Mouse (Mus musculus): ENCODE measurements around the gene Eomes. TPM values are rescaled to one million over a fixed set of nuclear protein-coding genes. Genes with fewer than 3 reads are reported as not detected.
A peak's percentile ranks its signal among the peaks of the same experiment; 100 is the strongest.

Gene Eomes
- polyA plus RNA-seq (2012; rRNA removed), result 0.09 and 0.10 TPM in 2 replicates

DNA sequence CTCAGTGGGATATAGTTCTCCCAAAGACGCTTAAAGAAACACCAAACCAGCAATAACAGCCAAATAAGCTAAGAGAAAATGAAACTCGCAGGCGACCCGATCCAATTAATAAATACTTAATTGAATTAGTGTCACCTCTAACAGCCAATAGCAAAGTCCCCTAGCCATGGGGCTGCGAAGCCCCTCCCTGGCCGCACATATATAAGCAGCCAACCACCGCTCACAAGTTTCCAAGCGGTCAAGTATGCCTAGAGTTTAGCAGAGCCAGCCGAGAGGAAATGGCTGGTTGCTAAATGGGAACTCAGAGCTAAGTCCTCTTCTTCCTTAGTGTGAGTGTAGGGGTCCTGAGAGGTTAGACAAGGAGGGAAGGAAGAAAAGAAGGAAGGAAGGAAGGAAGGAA lies at the start of gene Eomes:
Gene Eomes, plus strand, starts transcription at position 252 of the 400 bp plus-strand sequence.
- no peaks in the 10 kb centered on the region for H3K36me3 ChIP-seq (ENCODE audit: control insufficient read depth, insufficient read depth, low read length)
- H3K4me3 ChIP-seq (ENCODE audit: control insufficient read depth, low read depth, low read length), result peak within 1 kb of the TSS; percentile 50
- no peak for TF ChIP-seq POLR2A (IDR thresholded peaks at IDR 0.05; ENCODE audit: control insufficient read depth, low read depth, low read length)
- H3K4me1 ChIP-seq (ENCODE audit: control insufficient read depth, insufficient read depth, low read length), result peaks cover 18% of the 10 kb centered on the region
- no peak within 1 kb of the TSS for H3K27ac ChIP-seq (ENCODE audit: control insufficient read depth, insufficient read depth, low read depth, low read length)
- H3K27me3 ChIP-seq (ENCODE audit: control insufficient read depth, insufficient read depth, low read length), result peaks cover 9% of the 10 kb centered on the region

DNA sequence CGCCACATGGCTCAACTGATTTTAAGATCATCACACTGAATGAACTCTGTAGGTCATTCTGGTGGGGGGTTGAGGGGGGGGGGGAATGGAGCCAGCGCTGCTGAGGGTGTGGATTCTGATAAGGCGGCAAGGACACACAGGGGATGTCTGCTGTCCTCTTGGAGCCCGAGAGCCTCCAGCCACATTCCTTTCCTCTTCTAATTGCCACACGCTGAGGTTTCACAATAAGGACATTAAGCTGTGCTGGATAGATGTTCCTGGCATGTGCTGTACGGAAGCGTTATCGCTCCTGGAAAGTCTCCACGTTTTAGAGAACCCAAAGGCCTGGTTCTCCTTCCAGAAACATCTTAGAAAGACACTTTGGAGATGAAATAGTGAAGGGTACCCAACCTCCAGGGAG lies 33.2 kb upstream of the Eomes start:
- H3K4me3 ChIP-seq (ENCODE audit: control insufficient read depth, low read depth, low read length), result no peak overlapping the region
- no peaks in the 10 kb centered on the region for H3K27me3 ChIP-seq (ENCODE audit: control insufficient read depth, insufficient read depth, low read length)
- H3K27ac ChIP-seq (ENCODE audit: control insufficient read depth, insufficient read depth, low read depth, low read length), result no peak overlapping the region
- 0 out of 2 replicates have a peak, but pooled peaks cover 2% of the 10 kb centered on the region for H3K4me1 ChIP-seq (ENCODE audit: control insufficient read depth, insufficient read depth, low read length)
- no peak for TF ChIP-seq CTCF (IDR thresholded peaks at IDR 0.05; ENCODE audit: control insufficient read depth, insufficient read depth, insufficient replicate concordance, low read depth, low read length)
- no peak for TF ChIP-seq POLR2A (IDR thresholded peaks at IDR 0.05; ENCODE audit: control insufficient read depth, low read depth, low read length)
- H3K36me3 ChIP-seq (ENCODE audit: control insufficient read depth, insufficient read depth, low read length), result no peaks in the 10 kb centered on the region

DNA sequence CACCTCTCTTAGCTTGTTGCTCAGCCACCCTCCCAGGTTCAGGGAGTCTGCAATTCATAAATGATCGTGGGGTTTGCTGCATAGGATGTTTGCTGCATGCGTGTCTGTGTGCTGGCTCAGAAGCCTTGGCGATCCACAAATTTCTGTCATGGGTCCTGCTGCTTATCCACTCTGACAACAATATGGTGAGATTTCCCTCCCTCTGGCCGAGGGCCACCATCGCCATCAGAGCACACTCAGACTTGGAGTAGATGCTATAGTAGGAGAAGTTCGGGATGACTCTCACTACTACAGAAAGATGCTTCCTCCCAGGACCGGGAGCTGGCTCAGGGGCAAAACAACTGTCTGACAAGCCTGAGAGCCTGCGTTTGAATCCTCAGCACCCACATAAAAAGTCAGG lies 28.7 kb upstream of the Eomes start:
- H3K36me3 ChIP-seq (ENCODE audit: control insufficient read depth, insufficient read depth, low read length), result no peaks in the 10 kb centered on the region
- no peaks in the 10 kb centered on the region; the same call in 1 of the 2 replicates for H3K4me1 ChIP-seq (ENCODE audit: control insufficient read depth, insufficient read depth, low read length)
- no peak overlapping the region for H3K4me3 ChIP-seq (ENCODE audit: control insufficient read depth, low read depth, low read length)
- TF ChIP-seq POLR2A (IDR thresholded peaks at IDR 0.05; ENCODE audit: control insufficient read depth, low read depth, low read length), result no peak
- TF ChIP-seq CTCF (IDR thresholded peaks at IDR 0.05; ENCODE audit: control insufficient read depth, insufficient read depth, insufficient replicate concordance, low read depth, low read length), result no peak
- no peak overlapping the region for H3K27ac ChIP-seq (ENCODE audit: control insufficient read depth, insufficient read depth, low read depth, low read length)
- no peaks in the 10 kb centered on the region for H3K27me3 ChIP-seq (ENCODE audit: control insufficient read depth, insufficient read depth, low read length)

DNA sequence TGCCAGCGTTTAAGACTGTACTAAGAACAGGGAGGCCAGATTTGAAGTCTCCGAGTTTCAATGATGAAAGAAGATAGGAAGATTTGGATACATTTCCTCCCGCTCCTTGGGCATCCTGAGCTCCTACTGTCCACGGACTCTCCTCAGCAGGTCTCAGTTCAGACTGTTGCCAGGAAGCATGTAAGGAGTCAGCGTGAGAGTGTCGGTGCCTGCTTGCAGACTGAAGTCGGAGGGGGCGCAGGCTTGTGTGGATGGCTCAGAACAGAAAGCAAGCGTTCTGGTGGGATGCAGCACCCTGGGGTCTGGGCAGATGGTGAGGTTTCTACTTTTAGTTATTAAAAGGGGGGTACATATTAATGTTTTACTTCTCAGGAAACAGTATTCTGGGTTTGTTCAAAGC lies 24.6 kb upstream of the Eomes start:
- Histone ChIP-seq H3K27me3 (ENCODE audit: control insufficient read depth, insufficient read depth, low read length) (no peaks in the 10 kb centered on the region), H3K4me3 (ENCODE audit: control insufficient read depth, low read depth, low read length) (no peak overlapping the region), H3K27ac (ENCODE audit: control insufficient read depth, insufficient read depth, low read depth, low read length) (no peak overlapping the region), H3K4me1 (ENCODE audit: control insufficient read depth, insufficient read depth, low read length) (no peaks in the 10 kb centered on the region; the same call in 1 of the 2 replicates), H3K36me3 (ENCODE audit: control insufficient read depth, insufficient read depth, low read length) (no peaks in the 10 kb centered on the region)
- TF ChIP-seq POLR2A (IDR thresholded peaks at IDR 0.05; ENCODE audit: control insufficient read depth, low read depth, low read length), result no peak
- no peak for TF ChIP-seq CTCF (IDR thresholded peaks at IDR 0.05; ENCODE audit: control insufficient read depth, insufficient read depth, insufficient replicate concordance, low read depth, low read length)

DNA sequence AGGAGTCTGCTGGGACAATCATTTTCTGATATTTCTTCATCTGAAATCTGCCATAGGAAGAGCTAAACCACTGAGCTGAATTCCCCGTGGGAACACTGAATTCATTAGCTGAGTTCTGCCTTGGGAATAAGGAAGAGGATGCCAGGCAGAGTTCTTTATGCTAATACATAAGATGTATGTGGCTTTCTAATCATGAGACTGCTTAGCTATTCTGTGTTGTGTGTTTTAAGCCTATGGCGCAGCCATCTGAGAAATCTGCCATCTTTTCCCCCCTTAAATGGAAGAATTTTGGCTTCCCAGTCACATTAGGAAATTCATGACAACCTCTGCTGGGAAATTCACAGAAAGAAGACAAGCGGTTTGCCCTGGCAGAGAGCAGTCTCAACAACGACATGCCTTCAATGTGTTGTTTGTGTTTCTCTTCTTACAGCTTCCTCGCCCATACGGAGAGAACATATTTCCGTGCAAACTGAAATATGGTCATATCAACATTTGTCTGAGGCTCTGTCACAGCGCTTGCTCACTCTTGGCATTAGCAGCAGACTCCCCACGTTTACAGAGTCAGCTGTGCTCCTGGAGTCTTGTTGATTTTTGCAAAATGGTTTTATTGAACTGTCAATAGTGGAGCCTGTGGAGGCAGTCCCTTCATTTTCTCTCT lies 22.7 kb upstream of the Eomes start:
- Histone ChIP-seq H3K27me3 (ENCODE audit: control insufficient read depth, insufficient read depth, low read length) (no peaks in the 10 kb centered on the region), H3K4me1 (ENCODE audit: control insufficient read depth, insufficient read depth, low read length) (no peaks in the 10 kb centered on the region; the same call in 1 of the 2 replicates), H3K4me3 (ENCODE audit: control insufficient read depth, low read depth, low read length) (no peak overlapping the region), H3K27ac (ENCODE audit: control insufficient read depth, insufficient read depth, low read depth, low read length) (no peak overlapping the region), H3K36me3 (ENCODE audit: control insufficient read depth, insufficient read depth, low read length) (no peaks in the 10 kb centered on the region)
- TF ChIP-seq CTCF (IDR thresholded peaks at IDR 0.05; ENCODE audit: control insufficient read depth, insufficient read depth, insufficient replicate concordance, low read depth, low read length), result no peak
- no peak for TF ChIP-seq POLR2A (IDR thresholded peaks at IDR 0.05; ENCODE audit: control insufficient read depth, low read depth, low read length)

DNA sequence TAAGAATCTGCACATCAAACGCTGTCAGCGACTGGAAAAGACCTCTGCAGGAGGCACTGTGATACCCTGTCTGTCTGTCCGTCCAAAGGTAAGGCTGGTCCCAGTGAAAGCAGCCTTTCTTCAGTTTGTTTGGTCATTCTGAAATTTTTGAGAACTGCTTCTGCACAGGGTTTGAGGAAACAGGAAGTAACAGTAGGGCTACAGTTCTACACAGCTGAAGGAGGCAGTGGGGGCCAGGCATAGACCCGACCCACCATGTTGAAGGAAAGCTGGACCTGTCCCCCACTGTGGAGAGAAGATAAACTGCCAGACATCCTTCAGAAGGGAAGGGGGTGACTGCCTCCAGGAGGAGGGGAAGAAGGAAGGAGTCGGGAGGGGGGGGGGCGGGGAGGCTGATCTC lies 21.6 kb upstream of the Eomes start:
- Histone ChIP-seq H3K27me3 (ENCODE audit: control insufficient read depth, insufficient read depth, low read length) (no peaks in the 10 kb centered on the region), H3K36me3 (ENCODE audit: control insufficient read depth, insufficient read depth, low read length) (no peaks in the 10 kb centered on the region), H3K27ac (ENCODE audit: control insufficient read depth, insufficient read depth, low read depth, low read length) (no peak overlapping the region), H3K4me3 (ENCODE audit: control insufficient read depth, low read depth, low read length) (no peak overlapping the region), H3K4me1 (ENCODE audit: control insufficient read depth, insufficient read depth, low read length) (no peaks in the 10 kb centered on the region; the same call in 1 of the 2 replicates)
- TF ChIP-seq POLR2A (IDR thresholded peaks at IDR 0.05; ENCODE audit: control insufficient read depth, low read depth, low read length) (no peak), CTCF (IDR thresholded peaks at IDR 0.05; ENCODE audit: control insufficient read depth, insufficient read depth, insufficient replicate concordance, low read depth, low read length) (no peak)

DNA sequence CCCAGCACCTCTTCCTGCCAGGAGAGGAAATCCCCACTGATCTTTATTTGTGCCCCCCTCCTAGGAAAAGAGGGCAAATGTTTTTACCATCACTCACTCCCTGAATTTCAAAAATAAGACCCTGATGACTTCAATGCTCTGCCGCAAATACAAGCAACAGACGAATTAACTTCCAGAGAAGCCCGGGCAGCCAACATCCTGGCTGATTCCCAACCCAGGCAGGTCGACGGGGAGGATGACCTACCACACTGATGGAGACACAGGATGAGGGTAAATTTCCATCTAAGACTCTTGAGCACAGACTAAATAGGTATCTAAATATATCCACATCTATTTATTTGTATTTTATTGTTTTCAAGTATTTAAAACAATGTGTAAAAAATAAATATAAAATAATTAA lies 20.0 kb upstream of the Eomes start:
- no peak overlapping the region for H3K4me3 ChIP-seq (ENCODE audit: control insufficient read depth, low read depth, low read length)
- TF ChIP-seq CTCF (IDR thresholded peaks at IDR 0.05; ENCODE audit: control insufficient read depth, insufficient read depth, insufficient replicate concordance, low read depth, low read length), result no peak
- TF ChIP-seq POLR2A (IDR thresholded peaks at IDR 0.05; ENCODE audit: control insufficient read depth, low read depth, low read length), result no peak
- no peaks in the 10 kb centered on the region for H3K36me3 ChIP-seq (ENCODE audit: control insufficient read depth, insufficient read depth, low read length)
- H3K27ac ChIP-seq (ENCODE audit: control insufficient read depth, insufficient read depth, low read depth, low read length), result no peak overlapping the region
- H3K4me1 ChIP-seq (ENCODE audit: control insufficient read depth, insufficient read depth, low read length), result no peaks in the 10 kb centered on the region; the same call in 1 of the 2 replicates
- H3K27me3 ChIP-seq (ENCODE audit: control insufficient read depth, insufficient read depth, low read length), result no peaks in the 10 kb centered on the region
